Mouse (Mus musculus) megakaryocyte-erythroid progenitor cell, adult 5-6 weeks (primary cell): ENCODE results near the gene Cadm1. TPM values are rescaled to one million over a fixed set of nuclear protein-coding genes. Genes with fewer than 3 reads are reported as not detected.

ENCODE experiments used
- ATAC-seq: replicated peaks from 2 replicates; pipeline ENCODE4 v1.8.0; 2016; ENCODE audit warnings: mild to moderate bottlenecking, inconsistent platforms; ENCODE audit not compliant: severe bottlenecking, poor library complexity, low FRiP score, low TSS enrichment
- total RNA-seq, 2 experiments: library from RNA; stranded (forward) in 1 of 2; stranded (reverse) in 1 of 2; fragments of 200-1000, 215-1000 nt in 1 of 2; fragments of >200 nt in 1 of 2; fragmentation: Nextera tagmentation in 1 of 2; gene quantifications; 2 replicates each; pipeline ENCODE4 v1.2.3; 2014 to 2017

The Cadm1 gene
- not detected in 2 replicates for total RNA-seq (2014; fragmentation: Nextera tagmentation)
- total RNA-seq (2017), result not detected in 2 replicates

DNA sequence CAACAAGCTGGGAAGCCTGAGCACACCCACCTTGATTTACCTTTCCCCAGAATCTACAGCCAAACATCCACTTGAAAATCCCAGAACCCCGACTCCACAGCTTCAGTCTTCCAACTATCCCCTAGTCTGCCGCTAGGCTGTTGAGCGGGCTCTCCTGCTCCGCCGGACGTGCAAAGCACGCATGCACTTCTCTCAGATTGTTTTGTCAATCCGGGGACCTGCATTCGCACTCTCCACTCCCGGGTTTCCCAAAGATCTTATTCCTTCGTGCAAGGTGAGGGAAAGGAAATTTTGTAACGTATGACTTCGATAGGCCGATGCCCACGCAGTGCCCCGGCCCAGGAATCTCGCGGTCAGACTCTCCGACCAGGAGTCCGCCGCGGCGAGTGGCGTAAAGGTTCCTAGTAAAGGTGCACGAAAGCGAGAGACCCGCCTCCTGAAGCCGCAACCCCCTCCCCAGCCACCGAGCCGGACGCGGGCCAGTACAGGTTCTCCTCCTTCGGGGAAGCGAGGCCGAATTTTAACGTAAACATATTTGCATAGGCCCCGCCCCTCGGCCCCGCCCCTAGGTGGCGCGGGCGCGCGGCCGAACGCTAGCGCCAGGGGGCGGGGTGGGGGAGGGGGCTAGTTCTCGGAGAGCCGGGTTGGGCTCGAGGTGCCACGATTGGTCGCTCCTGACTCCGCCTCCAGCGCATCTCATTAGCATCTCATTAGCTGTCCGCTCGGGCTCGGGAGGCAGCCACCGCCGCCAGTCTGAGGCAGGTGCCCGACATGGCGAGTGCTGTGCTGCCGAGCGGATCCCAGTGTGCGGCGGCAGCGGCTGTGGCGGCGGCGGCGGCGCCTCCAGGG, at the start of gene Cadm1:
TSS of gene Cadm1 (plus strand) at position 572 of the 849 bp plus-strand sequence.
- peak; percentile 100 for ATAC-seq

DNA sequence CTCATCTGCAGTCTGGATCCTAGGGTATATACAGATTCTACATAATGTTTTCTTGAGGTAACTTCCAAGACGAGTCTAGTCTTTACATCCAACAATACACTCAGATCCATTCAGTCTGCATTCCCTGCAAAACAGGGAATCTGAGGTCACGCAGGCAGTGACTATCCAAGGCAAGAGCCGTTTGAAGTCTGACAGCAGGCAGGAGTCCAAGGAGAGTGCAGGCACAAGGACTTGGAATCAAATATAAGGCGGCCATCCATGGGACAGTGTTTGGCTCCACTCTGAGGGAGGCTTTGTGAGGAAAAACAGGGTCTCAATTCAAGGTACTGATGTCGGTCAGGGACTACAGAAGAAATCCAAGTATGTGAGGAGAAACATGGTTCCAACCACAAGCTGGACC, 45.5 kb upstream of the Cadm1 start:
- ATAC-seq, result no peak

DNA sequence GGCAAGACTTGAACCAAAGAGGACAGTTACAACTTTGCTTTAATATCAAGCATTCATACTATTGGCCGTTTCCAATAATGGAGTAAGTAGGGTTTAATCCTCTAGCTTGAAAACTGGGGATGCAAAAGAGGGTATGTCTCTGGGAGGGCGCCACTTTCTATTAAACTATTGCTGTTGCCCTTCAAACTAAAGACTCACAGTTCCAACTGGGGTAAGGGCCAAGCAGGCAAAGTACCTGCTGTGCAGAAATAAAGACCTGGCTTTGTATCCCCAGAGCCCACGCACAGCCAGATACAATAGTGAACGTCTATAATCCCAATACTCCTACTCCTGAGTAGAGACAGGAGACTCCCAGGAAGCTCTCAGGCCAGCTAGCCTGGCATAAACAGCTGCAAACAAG, 44.8 kb upstream of the Cadm1 start:
- ATAC-seq, result no peak

DNA sequence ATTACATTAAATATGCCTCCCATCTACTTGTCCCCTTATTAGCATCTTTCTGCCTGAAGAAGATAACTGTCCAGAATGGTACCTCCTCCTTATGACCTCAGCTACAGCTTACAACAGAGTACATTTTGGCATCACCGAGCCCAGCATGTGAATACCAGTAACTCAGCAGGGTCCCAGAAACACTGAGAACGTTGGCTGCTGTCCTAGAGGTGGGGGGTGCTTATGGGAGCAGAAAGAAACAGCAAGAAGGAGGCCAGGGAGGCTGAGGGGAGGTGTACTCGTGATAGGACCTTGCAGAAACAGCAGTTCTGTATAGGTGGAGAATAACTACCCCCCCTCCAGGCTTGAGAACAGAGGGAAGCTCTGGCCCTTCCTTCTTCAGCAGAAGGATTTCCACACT, 30.2 kb upstream of the Cadm1 start:
- ATAC-seq, result no peak

DNA sequence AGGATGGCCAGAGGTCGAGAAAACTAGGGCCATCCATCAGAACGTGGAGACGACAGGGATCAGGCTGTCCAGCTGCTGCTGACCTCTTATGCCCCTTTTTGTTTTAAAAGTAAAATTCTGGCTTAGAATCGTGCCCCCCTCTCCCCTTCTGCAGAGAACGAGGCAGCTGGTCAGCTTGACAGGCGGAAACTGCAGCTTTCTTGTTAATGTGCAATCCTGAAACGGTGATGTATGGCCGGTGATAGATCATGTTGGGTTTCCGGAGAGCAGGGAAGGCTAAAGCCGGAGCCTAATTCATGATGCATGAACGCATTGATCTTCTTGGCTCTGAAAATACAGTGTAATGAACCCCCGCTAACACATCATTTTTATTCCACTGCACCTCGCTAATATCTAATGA, 24.0 kb upstream of the Cadm1 start:
- no peak for ATAC-seq

DNA sequence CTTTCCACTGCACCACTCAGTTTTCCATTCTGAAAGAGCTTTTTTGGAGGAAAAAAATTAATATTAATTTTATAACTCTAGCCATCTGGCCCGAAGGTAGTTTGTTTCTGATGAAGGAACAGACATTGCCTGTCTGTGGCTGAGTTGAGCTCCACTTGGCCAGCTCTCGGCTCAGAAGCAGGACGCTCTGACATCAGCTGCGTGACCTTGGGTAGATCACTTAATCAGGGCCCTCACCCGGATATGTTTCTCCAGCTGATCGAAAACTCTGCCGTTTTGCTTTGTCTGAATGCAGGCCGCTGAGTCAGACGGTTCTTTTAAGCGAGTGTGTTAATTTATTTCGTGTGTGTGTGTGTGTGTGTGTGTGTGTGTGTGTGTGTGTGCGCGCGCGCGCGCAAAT, 23.1 kb upstream of the Cadm1 start:
- ATAC-seq, result no peak

DNA sequence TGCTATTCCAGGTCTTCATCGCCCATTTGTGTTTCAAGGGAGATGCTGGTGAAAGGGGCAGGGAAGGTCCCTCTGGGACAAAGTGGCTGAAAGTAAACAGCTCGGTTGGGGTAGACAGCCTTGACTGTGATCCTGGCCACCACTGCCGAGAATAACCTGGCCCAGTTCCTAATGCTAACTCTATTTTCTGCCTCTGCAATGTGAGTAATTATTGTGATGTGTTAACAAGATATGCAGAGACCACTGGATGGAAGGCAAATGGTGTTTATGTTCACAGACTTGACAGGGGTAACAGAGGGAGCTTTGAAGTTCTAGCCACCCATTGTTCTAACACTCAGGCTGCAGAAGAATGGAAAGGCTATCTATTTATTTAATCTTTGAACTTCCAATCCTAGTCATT, 21.9 kb upstream of the Cadm1 start:
- no peak for ATAC-seq

DNA sequence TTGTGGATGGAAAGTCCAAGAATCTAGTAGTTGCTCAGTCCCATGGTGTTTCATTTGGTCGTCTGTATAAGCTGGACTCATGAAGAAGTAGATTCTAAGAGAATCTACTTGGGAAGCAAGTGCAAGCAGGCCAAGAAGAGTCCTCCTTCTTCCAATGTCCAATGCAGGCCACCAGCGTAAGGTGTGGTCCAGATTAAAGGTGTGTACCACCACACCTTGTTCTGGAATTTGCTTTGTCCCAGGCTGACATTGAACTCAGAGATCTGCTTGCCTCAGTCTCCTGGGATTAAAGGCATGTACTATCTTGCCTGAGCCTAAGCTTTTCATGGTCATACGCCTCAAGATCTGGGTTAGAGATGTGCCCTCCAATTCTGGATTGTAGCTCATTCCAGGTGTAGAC, 17.5 kb upstream of the Cadm1 start:
- ATAC-seq, result no peak

DNA sequence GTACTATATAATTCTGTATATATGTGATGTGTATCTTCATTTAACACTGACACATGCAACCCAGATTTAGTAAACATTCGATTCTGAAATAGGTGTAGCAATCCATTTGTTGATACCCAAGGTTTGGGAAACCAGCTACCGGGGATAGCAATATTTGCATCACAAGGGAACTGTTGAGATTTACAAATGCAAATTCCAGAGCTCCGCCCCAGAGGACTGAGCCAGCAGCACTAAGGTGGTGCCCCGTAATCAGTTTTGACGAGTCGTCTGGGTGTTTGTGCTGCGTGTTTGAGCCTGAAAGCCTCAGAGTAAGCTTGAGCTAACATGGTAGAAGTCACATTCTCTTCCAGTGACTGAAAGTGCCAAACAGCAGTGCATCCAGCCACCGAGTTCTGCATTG, 15.7 kb upstream of the Cadm1 start:
- no peak for ATAC-seq

DNA sequence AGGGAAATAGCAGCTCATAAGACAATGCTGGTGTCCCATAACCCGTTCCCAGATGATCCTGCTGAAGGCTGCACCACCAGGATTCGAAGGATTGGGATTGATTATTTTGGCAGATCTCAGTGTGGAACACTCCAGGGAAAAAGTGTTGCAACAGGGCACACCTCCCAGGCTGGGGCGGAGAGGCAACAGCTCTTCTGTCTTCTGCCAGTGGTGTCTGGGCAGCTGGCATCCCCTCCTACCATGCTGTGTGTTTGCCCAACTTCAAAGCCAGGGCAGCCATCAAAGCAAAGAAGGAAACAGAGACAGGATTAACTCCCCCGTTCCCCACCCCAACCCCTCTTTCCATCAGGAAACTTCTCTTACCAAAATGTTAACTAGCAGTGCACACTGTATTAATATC, 13.7 kb upstream of the Cadm1 start:
- no peak for ATAC-seq

DNA sequence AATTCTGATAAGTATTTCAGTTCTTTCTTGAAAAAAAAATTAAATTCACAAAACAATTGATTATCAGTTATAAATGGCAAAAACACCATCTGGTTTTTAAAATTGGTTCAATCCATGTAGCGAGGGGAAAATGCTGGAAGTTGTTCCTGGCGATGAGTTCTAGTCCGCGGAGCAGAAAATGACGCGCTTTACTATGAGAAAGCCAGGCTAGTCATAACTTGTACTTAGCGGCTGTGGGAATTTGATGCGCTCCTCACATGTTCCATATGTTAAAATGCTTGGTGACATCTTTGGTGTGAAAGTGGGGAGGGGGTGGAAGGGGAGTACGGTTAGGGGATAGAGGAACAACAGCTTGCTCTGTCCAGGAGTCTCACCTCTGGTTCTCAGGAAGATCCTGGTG, 2.7 kb upstream of the Cadm1 start:
- ATAC-seq, result no peak

DNA sequence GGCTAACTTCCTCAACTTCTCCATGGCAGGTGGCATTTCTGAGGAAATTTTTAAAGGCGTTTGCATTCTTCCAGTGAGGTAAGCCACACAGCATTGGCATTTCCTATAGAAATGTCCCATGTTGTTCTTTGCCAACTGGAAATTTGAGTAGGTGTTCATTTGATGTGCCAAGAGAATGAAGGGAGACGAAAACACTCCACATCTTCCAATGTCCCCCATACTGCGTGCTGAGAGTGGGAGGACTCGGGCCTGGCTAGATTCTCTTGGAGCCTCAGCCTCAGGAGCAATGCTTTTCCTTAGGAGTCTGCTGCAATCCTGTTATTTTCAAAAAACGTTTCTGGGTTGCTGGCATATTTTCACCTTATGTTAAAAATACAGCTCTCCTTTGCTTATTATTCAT, 2.2 kb upstream of the Cadm1 start:
- no peak for ATAC-seq

DNA sequence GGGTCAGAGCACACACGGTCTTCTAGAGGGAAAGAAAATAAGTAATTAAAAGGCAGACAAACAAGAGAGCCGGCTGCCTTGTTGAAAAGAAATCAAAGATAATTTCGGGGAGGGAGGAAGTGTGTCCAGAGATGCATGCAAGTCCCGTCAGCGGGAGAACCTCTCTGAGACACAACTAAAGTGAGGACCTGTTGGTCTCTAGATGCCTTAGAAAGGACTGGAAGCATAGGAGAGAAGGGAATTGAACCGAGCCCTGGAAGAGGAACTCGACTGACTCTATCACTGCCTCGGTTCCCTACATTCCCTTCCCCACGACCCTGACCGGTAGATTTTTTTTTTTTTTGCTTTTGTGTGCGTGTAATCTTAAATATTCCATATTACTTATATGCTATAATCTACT, 791 bp upstream of the Cadm1 start:
- ATAC-seq, result no peak

DNA sequence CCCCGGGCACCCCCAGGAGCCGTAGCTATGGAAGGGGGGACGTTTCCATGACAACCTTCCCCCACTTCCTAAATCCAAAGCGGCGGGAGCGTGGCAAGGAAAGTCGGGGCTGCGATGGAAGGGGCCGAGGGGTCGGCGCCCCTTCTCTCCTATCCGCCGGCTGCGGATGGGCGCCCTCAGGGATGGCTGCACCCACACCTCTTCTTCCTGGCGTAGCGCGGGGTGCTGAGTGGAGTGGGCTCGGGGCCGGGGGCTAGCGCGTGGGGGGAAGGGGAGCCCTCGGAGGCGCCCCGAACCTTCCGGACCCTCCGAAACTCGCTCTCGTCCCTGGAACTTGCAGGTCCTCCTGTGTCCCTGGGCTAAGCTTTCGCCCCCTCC, 560 bp downstream of the Cadm1 start:
- ATAC-seq, result no peak

DNA sequence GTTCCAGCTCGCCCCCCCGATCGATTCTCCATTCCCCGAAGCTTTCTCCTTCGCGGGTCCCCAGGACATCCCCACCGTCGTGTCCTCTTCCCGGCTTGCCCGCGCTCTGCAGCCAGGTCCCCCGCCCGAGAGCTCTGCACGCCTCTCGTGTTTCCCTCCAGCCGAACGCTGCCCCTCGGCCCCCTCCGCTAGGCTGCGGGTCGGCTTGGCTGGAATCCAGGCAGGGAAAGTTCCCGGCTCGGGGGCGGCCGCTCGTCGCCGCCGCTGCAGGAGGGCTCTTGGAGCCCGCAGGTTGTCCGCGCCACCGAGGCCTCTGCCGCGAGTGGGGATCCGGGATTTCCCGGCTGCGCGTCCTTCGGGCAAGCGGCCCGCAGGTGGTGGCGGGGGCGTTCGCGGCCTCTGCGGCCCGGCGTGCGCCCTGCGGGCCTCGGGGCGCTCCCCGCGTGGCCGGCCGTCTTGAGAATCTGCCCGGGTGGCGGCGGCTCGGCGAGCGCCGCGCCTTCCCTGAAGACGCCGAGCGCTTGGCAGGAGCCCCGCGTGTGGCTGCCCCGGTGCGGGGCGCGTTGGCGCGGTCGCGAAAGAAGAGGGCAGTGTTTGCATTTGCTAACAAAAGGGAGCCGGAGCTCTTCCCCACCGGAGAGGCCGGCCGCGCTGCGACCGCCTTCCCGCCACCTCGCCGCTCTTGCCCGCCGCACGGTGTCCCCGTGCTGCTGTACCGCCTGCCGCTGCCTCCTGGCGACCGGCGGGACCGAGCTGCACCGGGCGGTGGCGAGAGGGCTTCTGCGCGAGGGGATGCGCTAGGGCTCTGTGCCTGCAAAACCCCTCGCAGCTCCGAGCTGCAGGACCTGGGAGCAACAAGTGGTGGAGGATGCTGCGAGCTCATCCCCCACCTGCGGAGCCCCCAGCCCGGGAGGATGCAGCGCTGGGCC, 1.2 kb downstream of the Cadm1 start:
- ATAC-seq, result no peak

DNA sequence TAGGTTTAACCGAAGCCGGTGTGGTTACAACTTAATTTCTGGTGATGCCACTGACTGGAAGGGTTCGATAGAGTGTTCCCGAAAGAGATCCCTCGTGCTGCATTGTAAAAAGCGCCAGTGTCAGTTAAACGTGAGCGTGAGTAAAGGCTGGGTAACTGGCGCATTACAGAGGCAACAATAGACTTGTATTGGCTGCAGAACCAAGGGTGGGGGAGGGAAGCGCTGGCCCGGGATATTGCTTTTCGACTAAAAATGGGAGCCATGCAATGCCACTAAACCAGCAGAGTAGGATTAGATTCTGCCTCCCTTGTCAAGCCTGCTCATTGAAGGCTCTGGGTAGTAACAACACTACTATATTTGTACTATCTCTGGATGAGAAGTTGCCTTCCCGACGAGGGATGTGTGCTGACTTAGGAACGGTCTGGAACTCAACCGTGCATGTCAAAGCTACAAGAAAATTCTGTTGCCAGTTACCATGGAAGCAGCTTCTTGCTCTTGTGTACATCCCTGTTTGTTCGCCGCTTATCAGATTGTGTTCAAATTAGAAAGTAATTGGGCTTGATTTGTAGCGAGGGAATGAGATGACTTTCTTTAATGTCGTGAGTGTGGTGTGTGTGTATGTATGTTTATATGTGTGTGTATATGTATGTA, 2.4 kb downstream of the Cadm1 start:
- ATAC-seq, result no peak

DNA sequence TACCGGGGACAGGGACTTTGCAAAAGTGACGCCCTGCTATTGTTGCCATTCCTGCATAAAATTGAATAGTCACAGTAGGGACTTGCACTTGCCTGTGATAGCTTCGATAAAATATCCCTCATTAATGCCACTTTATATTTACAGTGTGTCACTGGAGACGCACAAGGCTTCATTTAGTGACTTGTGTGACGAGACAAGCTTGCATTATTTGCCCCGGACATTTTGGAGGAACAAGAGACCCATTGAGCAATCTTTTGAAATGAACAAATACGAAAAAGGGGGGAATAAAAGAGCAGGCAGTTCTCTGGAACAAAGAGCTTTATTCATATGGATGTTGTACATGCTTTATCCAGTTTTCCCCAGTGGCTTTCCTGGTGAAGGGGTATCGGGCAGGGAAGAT, 3.5 kb downstream of the Cadm1 start:
- ATAC-seq, result no peak

DNA sequence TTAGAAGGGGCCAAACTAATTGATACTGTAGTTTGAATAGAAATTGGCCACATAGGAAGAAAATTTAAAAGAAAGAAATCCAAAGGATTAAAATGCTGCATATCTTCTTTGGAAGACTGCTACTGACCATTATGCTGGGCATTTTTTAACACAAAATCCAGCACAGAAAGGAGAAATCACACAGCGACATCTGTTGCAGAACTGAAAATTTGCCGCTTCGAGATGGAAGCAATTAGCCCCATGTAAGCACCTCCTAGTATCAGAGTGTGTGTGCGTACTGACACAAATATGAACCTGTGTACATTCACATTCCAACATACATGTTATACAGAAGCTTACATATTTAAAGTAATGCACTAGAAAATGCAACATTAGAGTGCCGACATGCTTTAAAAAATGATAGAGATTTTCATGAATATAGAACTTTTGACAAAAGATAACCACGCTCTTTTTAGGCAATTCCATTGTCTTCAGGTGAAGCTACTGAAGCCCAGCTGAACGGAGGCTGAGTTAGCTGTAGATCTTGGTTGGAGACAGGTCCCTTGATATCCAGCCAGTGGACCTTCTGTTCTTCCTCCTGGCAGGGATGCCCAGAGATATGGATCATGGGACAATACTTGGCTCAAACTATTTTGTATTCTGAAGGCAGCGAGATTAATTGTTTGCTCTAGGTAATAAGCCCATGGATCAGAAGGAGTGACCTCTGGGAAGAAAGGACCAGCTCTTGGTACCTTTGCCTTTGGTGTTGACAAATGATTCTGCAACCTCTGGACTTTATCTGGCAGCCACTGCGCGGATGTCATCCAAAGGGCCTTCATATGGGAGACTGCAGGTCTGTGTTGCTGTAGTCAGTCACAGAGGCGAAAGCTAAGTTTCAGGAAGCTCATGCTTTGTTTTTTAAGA, 4.9 kb downstream of the Cadm1 start:
- no peak for ATAC-seq

DNA sequence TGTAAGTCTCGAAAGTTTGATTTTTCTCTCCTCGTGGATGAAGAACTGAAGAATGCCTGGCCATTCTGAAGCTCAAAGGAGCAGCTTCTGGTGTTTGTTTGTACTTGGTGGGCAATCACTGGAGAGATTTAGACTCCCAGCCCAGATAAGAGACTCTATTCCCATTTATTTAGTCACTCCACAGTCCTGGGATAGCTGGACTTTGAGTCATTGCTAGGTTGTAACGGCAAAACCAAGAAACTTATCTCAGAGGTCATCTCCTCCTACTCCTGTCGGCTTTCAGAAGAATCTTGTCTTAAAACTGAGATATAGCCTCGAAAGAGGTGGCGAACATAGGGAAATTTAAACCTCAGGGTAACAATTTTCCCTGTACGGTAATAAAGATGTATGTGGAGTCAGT, 15.3 kb downstream of the Cadm1 start:
- no peak for ATAC-seq
